Mouse (Mus musculus) embryonic fibroblast, embryonic 13.5 days (primary cell): Measurements from ENCODE around the gene Gnb3.

ENCODE experiments used
- CTCF ChIP-seq: IDR thresholded peaks from 2 replicates; pipeline ENCODE4 v1.5.1; 2011; ENCODE audit warnings: mild to moderate bottlenecking, control low read depth, low read length, moderate library complexity, borderline replicate concordance; ENCODE audit not compliant: insufficient read depth
- POLR2A ChIP-seq: IDR thresholded peaks from 2 replicates; pipeline ENCODE4 v1.6.1; 2011; ENCODE audit warnings: low read depth, mild to moderate bottlenecking, control low read depth, low read length, moderate library complexity

DNA sequence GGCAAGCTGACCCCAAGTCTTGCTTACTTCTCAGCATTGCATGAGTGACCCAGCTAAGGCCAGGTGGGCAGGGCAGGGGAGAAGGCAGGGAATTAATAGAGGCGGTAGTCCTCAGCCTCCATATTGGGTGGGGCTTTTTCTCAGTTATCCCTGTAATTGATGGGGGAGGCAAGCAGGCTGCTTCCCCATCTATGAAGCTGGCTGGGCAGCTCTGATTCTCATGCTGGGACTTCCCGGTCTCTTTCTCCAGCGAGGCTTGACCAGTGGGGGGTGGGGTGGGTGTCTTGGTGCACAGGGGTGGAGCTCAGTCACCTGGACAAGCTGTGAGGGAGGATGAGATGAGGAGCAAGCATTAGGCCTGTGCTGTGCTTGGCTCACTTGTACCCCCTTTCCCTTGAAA lies 21.7 kb upstream of the Gnb3 start:
- TF ChIP-seq CTCF: no peak
- no peak for TF ChIP-seq POLR2A
